Mouse (Mus musculus) right cerebral cortex, postnatal 14 days (tissue): ENCODE data around the gene Agtpbp1.

Experiments
- DNase-seq: peaks from one replicate; pipeline ENCODE4 v3.0.0; 2022

Gene Agtpbp1

GRCm38 (mm10) chr13:59477451-59477850, 107.6 kb downstream of the Agtpbp1 start:
- DNase-seq, result no peak

- no peak for DNase-seq
Observed at GRCm38 (mm10) chr13:59474973-59475372, 110.1 kb downstream of the Agtpbp1 start.

- DNase-seq, result no peak
Observed at GRCm38 (mm10) chr13:59473341-59473740, 111.7 kb downstream of the Agtpbp1 start.

- DNase-seq, result no peak
Observed at GRCm38 (mm10) chr13:59472222-59472621, 112.8 kb downstream of the Agtpbp1 start.

- no peak for DNase-seq
Observed at GRCm38 (mm10) chr13:59469701-59470100, 115.3 kb downstream of the Agtpbp1 start.

GRCm38 (mm10) chr13:59468181-59468802, 116.7 kb downstream of the Agtpbp1 start:
- DNase-seq, result no peak

GRCm38 (mm10) chr13:59467591-59467990, 117.4 kb downstream of the Agtpbp1 start:
- DNase-seq, result peak; percentile 47

- DNase-seq, result no peak
Observed at GRCm38 (mm10) chr13:59460958-59461357, 124.1 kb downstream of the Agtpbp1 start.

- DNase-seq, result no peak
Observed at GRCm38 (mm10) chr13:59456203-59456602, 128.8 kb downstream of the Agtpbp1 start.

- DNase-seq, result no peak
Observed at GRCm38 (mm10) chr13:59454001-59454785, 130.8 kb downstream of the Agtpbp1 start.

GRCm38 (mm10) chr13:59453582-59453981, 131.4 kb downstream of the Agtpbp1 start:
- no peak for DNase-seq

GRCm38 (mm10) chr13:59453045-59453444, 132.0 kb downstream of the Agtpbp1 start:
- DNase-seq, result no peak

- no peak for DNase-seq
Observed at GRCm38 (mm10) chr13:59450840-59451239, 134.2 kb downstream of the Agtpbp1 start.

GRCm38 (mm10) chr13:59447130-59447529, 137.9 kb downstream of the Agtpbp1 start:
- DNase-seq, result no peak

- no peak for DNase-seq
Observed at GRCm38 (mm10) chr13:59445179-59445578, 139.8 kb downstream of the Agtpbp1 start.

- no peak for DNase-seq
Observed at GRCm38 (mm10) chr13:59444371-59444770, 140.7 kb downstream of the Agtpbp1 start.

- no peak for DNase-seq
Observed at GRCm38 (mm10) chr13:59439683-59440082, 145.3 kb downstream of the Agtpbp1 start.

GRCm38 (mm10) chr13:59434554-59434953, 150.5 kb downstream of the Agtpbp1 start:
- DNase-seq, result no peak

GRCm38 (mm10) chr13:59431124-59431864, 153.7 kb downstream of the Agtpbp1 start:
- DNase-seq, result peak; percentile 39

GRCm38 (mm10) chr13:59429369-59429768, 155.7 kb downstream of the Agtpbp1 start:
- no peak for DNase-seq

- no peak for DNase-seq
Observed at GRCm38 (mm10) chr13:59423871-59424270, 161.2 kb downstream of the Agtpbp1 start.

GRCm38 (mm10) chr13:59416530-59417230, 168.3 kb downstream of the Agtpbp1 start:
- DNase-seq, result no peak

GRCm38 (mm10) chr13:59413885-59414284, 171.1 kb downstream of the Agtpbp1 start:
- DNase-seq, result no peak
